Mouse (Mus musculus): Measurements from ENCODE around the gene Sgms1. TPM values are rescaled to one million over a fixed set of nuclear protein-coding genes. Genes with fewer than 3 reads are reported as not detected.

Gene Sgms1
- polyA plus RNA-seq, 2 experiments: 20.8 to 36.8 TPM

DNA sequence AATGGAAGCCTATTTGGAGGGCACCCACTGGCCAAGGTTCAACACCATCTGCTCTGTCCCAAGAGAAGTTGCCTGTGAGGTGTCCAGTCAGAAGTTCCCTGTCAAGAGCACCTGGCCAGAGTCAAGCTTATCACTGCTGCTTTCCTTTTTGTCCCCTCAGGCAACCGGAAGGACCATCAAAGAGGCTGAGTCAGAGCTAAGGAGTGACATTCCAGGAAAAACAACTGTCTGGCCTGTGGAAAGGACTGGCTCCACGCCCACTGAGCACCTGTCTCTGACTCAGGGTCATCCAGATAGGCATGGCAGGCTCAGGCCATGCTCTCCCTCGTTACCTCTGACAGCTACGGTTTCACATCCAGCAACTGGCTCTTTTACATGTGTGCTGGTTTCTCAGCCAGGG is 147.4 kb downstream of the Sgms1 start:
- Histone ChIP-seq H3K9me3 (ENCODE audit: control insufficient read depth, low read length) (no peaks in the 10 kb centered on the region), H3K27me3 (ENCODE audit: control insufficient read depth, insufficient read depth, low read length) (no peaks in the 10 kb centered on the region), H3K4me3 (replicated peaks; ENCODE audit: low read length) (no peak overlapping the region), H3K9ac (ENCODE audit: low read depth, low read length, severe bottlenecking) (no peak overlapping the region), H3K27ac (replicated peaks; ENCODE audit: low read depth, low read length) (no peak overlapping the region), H3K4me2 (replicated peaks; ENCODE audit: low read depth, low read length, severe bottlenecking) (no peak overlapping the region), H3K4me1 (ENCODE audit: control insufficient read depth, insufficient read depth, low read length) (no peaks in the 10 kb centered on the region), H3K36me3 (ENCODE audit: control insufficient read depth, insufficient read depth, low read length) (no peaks in the 10 kb centered on the region)
- ATAC-seq (ENCODE audit: low FRiP score, low read depth): no peak
- no peak for TF ChIP-seq POLR2A (IDR thresholded peaks at IDR 0.05; ENCODE audit: borderline replicate concordance, extremely low read depth, insufficient read depth, insufficient read length)
- WGBS: 69% methylated on average over 4 of the region's 4 CpGs
- DNase-seq (ENCODE audit: low spot score): no peak

DNA sequence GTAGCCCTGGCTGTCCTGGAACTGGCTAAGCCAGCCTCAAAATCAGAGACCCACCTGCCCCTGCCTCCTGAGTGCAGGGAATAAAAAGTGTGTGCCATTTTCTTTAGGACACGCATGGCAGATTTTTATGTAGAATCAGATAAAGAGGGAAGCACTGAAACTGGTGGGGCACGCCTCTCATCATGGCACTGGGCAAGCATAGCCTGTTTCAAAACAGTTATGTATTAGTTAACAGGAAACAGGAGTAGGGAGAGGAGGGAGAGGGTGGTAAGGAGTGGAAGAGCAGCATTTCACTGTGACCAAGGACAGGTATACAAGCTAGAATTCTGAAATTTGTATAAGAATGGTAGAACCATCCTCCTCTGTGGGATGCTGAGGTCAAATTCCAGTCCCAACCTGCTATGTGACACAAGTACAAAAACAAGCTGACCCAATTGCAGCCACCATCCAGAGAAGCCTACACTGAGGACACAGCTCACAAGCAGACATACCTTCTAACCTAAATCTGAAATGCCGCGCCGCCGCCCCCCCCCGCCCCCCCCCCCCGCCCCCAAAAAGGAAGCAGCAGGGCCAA is 149.0 kb downstream of the Sgms1 start:
- 77% methylated on average over 7 of the region's 8 CpGs for WGBS
- no peak overlapping the region for H3K4me2 ChIP-seq (replicated peaks; ENCODE audit: low read depth, low read length, severe bottlenecking)
- no peak for ATAC-seq (ENCODE audit: low FRiP score, low read depth)
- no peak overlapping the region for H3K9ac ChIP-seq (ENCODE audit: low read depth, low read length, severe bottlenecking)
- no peak for DNase-seq (ENCODE audit: low spot score)
- H3K9me3 ChIP-seq (ENCODE audit: control insufficient read depth, low read length): no peaks in the 10 kb centered on the region
- H3K4me1 ChIP-seq (ENCODE audit: control insufficient read depth, insufficient read depth, low read length): no peaks in the 10 kb centered on the region; the same call in 1 of the 2 replicates
- H3K36me3 ChIP-seq (ENCODE audit: control insufficient read depth, insufficient read depth, low read length): no peaks in the 10 kb centered on the region
- no peak overlapping the region for H3K27ac ChIP-seq (replicated peaks; ENCODE audit: low read depth, low read length)
- no peak for TF ChIP-seq POLR2A (IDR thresholded peaks at IDR 0.05; ENCODE audit: borderline replicate concordance, extremely low read depth, insufficient read depth, insufficient read length)
- H3K4me3 ChIP-seq (replicated peaks; ENCODE audit: low read length): no peak overlapping the region
- H3K27me3 ChIP-seq (ENCODE audit: control insufficient read depth, insufficient read depth, low read length): no peaks in the 10 kb centered on the region

DNA sequence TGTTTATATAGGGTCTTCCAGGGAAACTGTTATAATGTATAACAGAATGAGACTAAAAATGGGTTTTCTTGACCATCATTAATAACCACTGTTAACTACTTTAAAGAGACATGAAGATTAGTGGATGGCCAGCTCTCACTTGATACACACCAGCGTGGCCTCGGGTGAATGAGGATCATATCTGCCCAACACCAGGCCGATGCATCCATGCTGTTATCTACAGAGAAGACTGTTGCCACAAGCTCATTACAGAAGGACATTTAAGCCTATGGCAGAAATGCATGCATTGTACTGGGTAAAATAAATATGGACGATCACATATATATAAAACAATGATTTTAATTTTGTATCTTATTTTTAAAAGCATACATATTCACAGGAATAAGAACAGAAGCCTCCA is 149.6 kb downstream of the Sgms1 start:
- H3K4me2 ChIP-seq (replicated peaks; ENCODE audit: low read depth, low read length, severe bottlenecking): no peak overlapping the region
- H3K9ac ChIP-seq (ENCODE audit: low read depth, low read length, severe bottlenecking): no peak overlapping the region
- H3K4me3 ChIP-seq (replicated peaks; ENCODE audit: low read length): no peak overlapping the region
- ATAC-seq (ENCODE audit: low FRiP score, low read depth): no peak
- H3K36me3 ChIP-seq (ENCODE audit: control insufficient read depth, insufficient read depth, low read length): no peaks in the 10 kb centered on the region
- no peak for DNase-seq (ENCODE audit: low spot score)
- TF ChIP-seq POLR2A (IDR thresholded peaks at IDR 0.05; ENCODE audit: borderline replicate concordance, extremely low read depth, insufficient read depth, insufficient read length): no peak
- H3K4me1 ChIP-seq (ENCODE audit: control insufficient read depth, insufficient read depth, low read length): peaks cover 6% of the 10 kb centered on the region; the same call in 1 of the 2 replicates
- H3K27ac ChIP-seq (replicated peaks; ENCODE audit: low read depth, low read length): no peak overlapping the region
- 94% methylated on average over 4 of the region's 4 CpGs for WGBS
- no peaks in the 10 kb centered on the region for H3K9me3 ChIP-seq (ENCODE audit: control insufficient read depth, low read length)
- H3K27me3 ChIP-seq (ENCODE audit: control insufficient read depth, insufficient read depth, low read length): no peaks in the 10 kb centered on the region

DNA sequence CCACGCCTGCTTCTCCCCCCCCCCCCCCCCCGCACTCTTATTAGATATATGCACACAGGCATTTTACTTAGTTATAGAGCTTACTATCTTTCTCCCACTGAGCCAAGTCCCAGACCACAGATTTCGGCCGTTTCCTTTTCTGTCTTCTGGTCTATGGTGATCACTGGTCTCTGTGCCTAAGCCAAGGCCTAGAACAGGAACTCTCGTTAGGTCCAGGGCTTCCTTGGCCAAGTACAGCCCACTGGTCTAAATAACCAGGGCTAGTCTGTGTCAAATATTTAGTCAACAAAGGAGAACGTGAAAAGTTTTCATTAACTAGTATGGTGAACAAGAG is 150.1 kb downstream of the Sgms1 start:
- Histone ChIP-seq H3K9me3 (ENCODE audit: control insufficient read depth, low read length) (no peaks in the 10 kb centered on the region), H3K27me3 (ENCODE audit: control insufficient read depth, insufficient read depth, low read length) (no peaks in the 10 kb centered on the region), H3K4me1 (ENCODE audit: control insufficient read depth, insufficient read depth, low read length) (peaks cover 9% of the 10 kb centered on the region; the same call in 1 of the 2 replicates), H3K9ac (ENCODE audit: low read depth, low read length, severe bottlenecking) (no peak overlapping the region), H3K36me3 (ENCODE audit: control insufficient read depth, insufficient read depth, low read length) (no peaks in the 10 kb centered on the region), H3K27ac (replicated peaks; ENCODE audit: low read depth, low read length) (no peak overlapping the region), H3K4me3 (replicated peaks; ENCODE audit: low read length) (no peak overlapping the region), H3K4me2 (replicated peaks; ENCODE audit: low read depth, low read length, severe bottlenecking) (no peak overlapping the region)
- DNase-seq (ENCODE audit: low spot score): no peak
- no peak for TF ChIP-seq POLR2A (IDR thresholded peaks at IDR 0.05; ENCODE audit: borderline replicate concordance, extremely low read depth, insufficient read depth, insufficient read length)
- 82% methylated on average over 5 of the region's 6 CpGs for WGBS
- ATAC-seq (ENCODE audit: low FRiP score, low read depth): no peak

DNA sequence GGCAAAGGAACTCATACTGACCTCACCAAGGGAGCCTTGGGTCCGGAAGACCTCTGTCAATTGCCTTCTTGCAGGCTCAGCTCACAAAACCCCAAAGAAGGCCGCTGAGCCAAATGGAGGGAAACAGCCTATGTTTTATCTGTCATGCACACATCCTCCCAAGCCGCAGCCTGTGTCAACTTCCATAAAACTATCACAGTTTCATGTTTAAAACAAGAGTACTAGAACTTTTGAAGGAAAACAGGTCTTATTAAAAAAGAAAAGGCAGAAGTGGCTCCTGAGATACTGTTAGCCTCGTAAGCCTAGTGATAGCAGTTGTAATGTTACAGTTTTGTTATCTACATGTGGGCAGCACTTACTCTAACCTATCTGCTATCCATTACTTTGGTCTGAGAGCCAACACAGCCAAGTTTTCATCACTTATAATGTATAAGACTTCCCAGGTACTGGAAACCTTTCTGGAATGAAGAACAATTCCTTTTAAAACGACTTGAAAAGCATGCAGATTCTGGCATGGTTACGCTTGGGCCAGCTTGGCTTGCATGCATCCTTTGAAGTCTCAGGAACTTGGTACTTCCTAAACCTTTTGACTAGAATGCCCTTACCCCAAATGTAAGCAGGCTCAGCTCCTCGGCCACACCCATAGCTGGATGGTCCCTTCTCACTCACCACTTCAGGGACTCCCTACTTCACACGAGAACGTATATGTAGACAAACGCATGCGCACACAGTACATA is 150.6 kb downstream of the Sgms1 start:
- no peak for ATAC-seq (ENCODE audit: low FRiP score, low read depth)
- TF ChIP-seq POLR2A (IDR thresholded peaks at IDR 0.05; ENCODE audit: borderline replicate concordance, extremely low read depth, insufficient read depth, insufficient read length): no peak
- no peak overlapping the region for H3K4me2 ChIP-seq (replicated peaks; ENCODE audit: low read depth, low read length, severe bottlenecking)
- H3K27ac ChIP-seq (replicated peaks; ENCODE audit: low read depth, low read length): no peak overlapping the region
- no peak for DNase-seq (ENCODE audit: low spot score)
- H3K4me1 ChIP-seq (ENCODE audit: control insufficient read depth, insufficient read depth, low read length): peaks cover 13% of the 10 kb centered on the region
- H3K27me3 ChIP-seq (ENCODE audit: control insufficient read depth, insufficient read depth, low read length): no peaks in the 10 kb centered on the region
- 72% methylated on average over 11 of the region's 11 CpGs for WGBS
- no peaks in the 10 kb centered on the region for H3K9me3 ChIP-seq (ENCODE audit: control insufficient read depth, low read length)
- no peaks in the 10 kb centered on the region for H3K36me3 ChIP-seq (ENCODE audit: control insufficient read depth, insufficient read depth, low read length)
- no peak overlapping the region for H3K4me3 ChIP-seq (replicated peaks; ENCODE audit: low read length)
- no peak overlapping the region for H3K9ac ChIP-seq (ENCODE audit: low read depth, low read length, severe bottlenecking)
